Mouse (Mus musculus) kidney, adult 9 months (tissue): ENCODE measurements at regions not wholly inside any gene's neighbourhood (a gene's known extent, or its start where the extent isn't known, plus 50 kb on each side); places are given as distances from the start of the nearest gene placed in this dataset.

Experiments
- DNase-seq: peaks from one replicate; pipeline ENCODE4 v3.0.0; 2022

GRCm38 (mm10) chr15:50449604-50450003 lies 3435.1 kb upstream of the Gm7489 start:
- no peak for DNase-seq

- no peak for DNase-seq
Measured at GRCm38 (mm10) chr15:50472626-50473025, 3412.1 kb upstream of the Gm7489 start.

DNA sequence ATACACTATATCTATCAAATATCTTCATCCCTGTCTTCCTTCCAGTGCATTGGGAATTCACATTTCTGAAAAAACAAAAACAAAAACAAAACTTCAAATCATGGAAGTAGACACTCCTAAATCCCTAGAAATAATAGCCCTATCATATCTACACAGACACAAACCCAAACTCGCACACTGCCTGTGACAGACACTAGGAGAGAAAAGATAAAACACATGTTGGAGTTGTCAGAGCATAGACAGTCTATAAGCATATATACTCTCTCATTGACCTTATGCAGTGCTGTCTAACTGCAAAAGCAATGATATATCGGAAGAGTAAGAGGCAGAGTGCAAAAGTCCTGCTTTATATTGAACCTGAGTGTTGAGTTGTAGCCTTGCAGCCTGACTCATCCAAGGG lies 3386.0 kb upstream of the Gm7489 start:
- DNase-seq: no peak

DNA sequence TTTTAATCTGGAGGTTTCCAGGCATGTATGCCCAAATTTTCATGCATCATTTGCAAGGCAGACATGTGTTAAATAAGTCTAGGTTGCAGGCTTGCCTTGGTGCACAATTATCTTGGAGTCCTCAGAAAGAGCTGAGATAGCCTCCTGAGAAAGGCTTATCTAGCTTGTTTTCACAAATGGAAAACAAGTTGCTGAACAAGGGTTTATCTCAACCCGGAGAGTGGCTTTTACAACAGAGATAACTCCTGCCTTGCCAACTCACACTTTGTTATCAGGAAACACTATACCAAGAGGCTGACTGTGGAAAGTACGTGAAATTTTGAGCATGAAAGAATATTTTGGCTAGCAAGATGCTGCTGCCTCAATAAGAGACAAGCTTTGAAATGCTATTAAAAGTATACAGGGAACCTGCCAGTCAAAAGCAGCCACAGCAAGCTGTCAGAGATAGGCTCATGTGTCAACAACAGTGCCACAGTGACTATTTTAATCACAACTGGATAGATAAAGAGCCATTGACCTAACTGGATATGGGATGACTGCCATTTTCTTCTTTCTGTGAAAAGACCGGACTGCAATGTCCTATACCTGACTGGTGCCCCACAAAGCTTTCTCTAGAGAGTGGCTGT lies 3376.6 kb upstream of the Gm7489 start:
- no peak for DNase-seq

DNA sequence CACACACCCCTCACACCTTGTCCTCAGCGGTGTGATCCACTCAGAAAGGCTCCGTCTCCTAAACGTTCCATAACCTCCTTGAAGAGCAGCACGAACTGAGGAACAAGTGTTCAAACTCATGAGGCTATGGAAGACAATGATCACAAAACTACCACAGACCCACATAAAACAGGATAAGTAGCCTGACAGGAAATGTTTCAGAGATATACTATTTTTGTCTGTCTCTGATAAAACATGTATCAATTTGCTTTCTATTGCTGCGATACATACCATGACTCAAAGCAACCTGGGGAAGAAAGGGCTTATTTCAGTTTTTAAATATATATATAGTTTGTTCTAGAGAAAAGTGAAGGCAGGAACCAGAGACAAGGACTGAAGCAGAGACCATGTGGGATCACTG lies 3371.7 kb upstream of the Gm7489 start:
- no peak for DNase-seq

DNA sequence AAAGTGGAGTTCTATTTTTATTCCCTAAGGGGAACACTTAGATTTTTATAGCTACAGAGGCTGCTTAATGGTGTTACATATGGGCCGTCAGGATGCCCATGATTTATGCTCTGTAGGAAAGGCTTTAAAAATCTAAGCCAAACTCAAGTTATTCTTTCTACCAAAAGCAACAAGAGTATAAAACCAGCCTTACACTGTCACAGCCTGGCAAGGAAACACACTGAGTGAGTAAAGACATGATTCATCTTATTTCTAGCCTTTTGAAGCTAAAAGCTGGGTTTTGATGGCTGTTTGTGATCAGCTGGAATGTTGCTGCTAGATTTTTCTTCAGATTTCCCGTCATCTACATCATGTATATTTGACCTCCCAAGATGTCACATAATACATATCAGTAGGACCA lies 3359.9 kb upstream of the Gm7489 start:
- DNase-seq: no peak

DNA sequence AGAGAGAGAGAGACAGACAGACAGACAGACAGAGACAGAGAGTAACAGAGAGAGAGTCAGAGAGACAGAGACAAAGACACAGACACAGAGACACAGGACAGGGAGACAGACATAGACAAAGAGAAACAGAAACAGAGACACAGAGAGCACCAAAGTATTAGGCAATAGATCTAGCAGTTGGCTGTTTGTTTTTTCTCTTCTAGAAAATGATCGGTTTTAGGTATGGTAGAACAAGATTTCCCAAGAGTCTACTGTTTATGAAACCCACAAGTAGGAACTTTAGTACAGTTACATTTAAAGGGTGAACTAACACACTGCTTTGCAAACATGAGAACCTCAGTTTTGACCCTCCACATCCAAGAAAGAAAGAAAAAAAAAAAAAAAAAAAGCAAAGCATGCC lies 3350.2 kb upstream of the Gm7489 start:
- DNase-seq: no peak

DNA sequence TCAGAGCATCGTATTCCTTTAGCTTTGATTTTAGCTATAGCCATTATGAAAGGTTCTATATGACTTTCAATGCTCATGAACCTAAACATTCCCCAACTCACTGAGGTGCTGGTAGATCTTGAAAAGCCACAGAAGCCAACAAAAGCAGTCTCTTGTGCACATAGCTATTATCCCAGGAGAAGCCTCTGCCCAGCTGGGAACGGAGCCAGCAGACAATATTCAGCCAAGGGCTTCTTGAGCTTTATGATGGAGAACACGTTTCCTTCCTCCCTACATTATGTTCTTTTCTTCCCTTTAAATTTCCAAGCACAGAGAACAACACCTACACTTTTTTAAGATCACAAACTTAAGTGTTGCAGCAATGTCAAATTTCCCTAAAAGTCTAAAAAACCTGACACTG lies 3321.1 kb upstream of the Gm7489 start:
- no peak for DNase-seq

- DNase-seq: no peak
Measured at GRCm38 (mm10) chr15:50580811-50581210, 3303.9 kb upstream of the Gm7489 start.

DNA sequence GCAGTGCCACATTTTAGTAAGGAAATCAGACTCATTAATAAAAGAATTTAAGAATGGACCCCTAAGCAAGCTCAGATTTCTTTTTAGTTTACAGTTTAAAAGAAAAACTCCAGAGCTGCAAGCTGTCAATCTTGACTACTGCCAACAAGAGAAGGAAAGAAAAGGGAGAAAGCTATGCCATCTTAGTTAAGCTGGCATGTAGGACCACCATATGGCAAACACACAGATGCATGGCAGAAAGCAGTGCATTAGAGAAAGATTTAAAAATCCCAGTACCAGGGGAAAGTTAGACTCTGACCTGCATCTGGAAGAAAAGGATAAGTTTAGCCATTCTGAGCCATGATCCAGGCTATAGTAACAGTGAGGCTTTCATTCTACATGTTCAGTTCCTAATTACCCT lies 3300.8 kb upstream of the Gm7489 start:
- DNase-seq: no peak

GRCm38 (mm10) chr15:50585496-50585895 lies 3299.2 kb upstream of the Gm7489 start:
- no peak for DNase-seq
